Mouse (Mus musculus) stomach, embryonic 16.5 days (tissue): ENCODE data around the gene Hist1h1d. TPM values are rescaled to one million over a fixed set of nuclear protein-coding genes. Genes with fewer than 3 reads are reported as not detected.
A peak's percentile ranks its signal among the peaks of the same experiment; 100 is the strongest.
"Not testable (repeated sequence)": the region's sequence is repeated elsewhere in the genome, so short reads cannot be mapped to it uniquely, and the experiment has no call there.

Experiments
- ATAC-seq: fragments of 200-750 bp; cut with Nextera tagmentation; 2 replicates; pipeline ENCODE4 v1.8.0; 2017; ENCODE audit warnings: moderate number of reproducible peaks, moderate TSS enrichment; ENCODE audit not compliant: insufficient read depth, low FRiP score
- H3K27ac ChIP-seq: fragments of 300-500 bp; sonication (generic); 2 replicates; pipeline ENCODE4 v1.5.1; 2014; ENCODE audit warnings: low read length
- H3K27me3 ChIP-seq: fragments of 300-500 bp; sonication (generic); 2 replicates; pipeline ENCODE4 v1.6.1; 2014; ENCODE audit warnings: low read length, control low read depth, mixed read lengths; ENCODE audit not compliant: control insufficient read depth, insufficient read depth
- H3K36me3 ChIP-seq: fragments of 300-500 bp; sonication (generic); 2 replicates; pipeline ENCODE4 v1.6.1; 2014; ENCODE audit warnings: low read length; ENCODE audit not compliant: control insufficient read depth, insufficient read depth
- H3K4me1 ChIP-seq: fragments of 300-500 bp; sonication (generic); 2 replicates; pipeline ENCODE4 v1.6.1; 2014; ENCODE audit warnings: low read length, control low read depth, mixed read lengths; ENCODE audit not compliant: control insufficient read depth, insufficient read depth
- H3K4me2 ChIP-seq: fragments of 300-500 bp; sonication (generic); 2 replicates; pipeline ENCODE4 v1.6.1; 2014; ENCODE audit warnings: low read depth, low read length, mixed read lengths
- H3K4me3 ChIP-seq: fragments of 300-500 bp; sonication (generic); replicated peaks from 2 replicates; pipeline ENCODE4 v1.5.1; 2014; ENCODE audit warnings: mild to moderate bottlenecking, low read length
- H3K9ac ChIP-seq: fragments of 300-500 bp; sonication (generic); 2 replicates; pipeline ENCODE4 v1.6.1; 2014; ENCODE audit warnings: low read length
- H3K9me3 ChIP-seq: fragments of 300-500 bp; sonication (generic); replicated peaks from 2 replicates; pipeline ENCODE4 v1.6.1; 2016; ENCODE audit warnings: low read length, control low read depth; ENCODE audit not compliant: control insufficient read depth
- WGBS: fragments of 180-500 bp; shearing (Covaris S2); extraction: QIAGEN DNeasy Blood & Tissue Kit; methylation state at CpG from one replicate; pipeline ENCODE4 v1.1.7; 2014; 5-methylcytosine and 5-hydroxymethylcytosine counted together
- polyA plus RNA-seq: library from polyadenylated mRNA; unstranded; fragments of >200 nt; fragmentation: Nextera tagmentation; extraction: Ambion mirVana; gene quantifications from 2 replicates; pipeline ENCODE4 v1.2.1, GENCODE M21; 2015

Gene Hist1h1d
- polyA plus RNA-seq, 1 experiment from 2014 or later: 0.93 TPM

- H3K4me2 ChIP-seq: peak within 1 kb of the TSS; percentile 81
- not testable (repeated sequence) for H3K4me1 ChIP-seq, H3K27me3 ChIP-seq, H3K36me3 ChIP-seq, H3K9me3 ChIP-seq
- peak; percentile 95 for ATAC-seq
- peak within 1 kb of the TSS; percentile 94 for H3K27ac ChIP-seq
- WGBS: under 1% methylated on average over 27 of the region's 42 CpGs
- peak within 1 kb of the TSS; percentile 55 for H3K4me3 ChIP-seq
- peak within 1 kb of the TSS; percentile 72 for H3K9ac ChIP-seq
Measured at GRCm38 (mm10) chr13:23542999-23543607, 10.0 kb upstream of the Hist1h1d start, which contains the start of gene Hist1h2bh. TSS of gene Hist1h2bh (minus strand) at chr13:23543392.

- WGBS: under 1% methylated on average over 21 of the region's 45 CpGs
- ATAC-seq: peak; percentile 92
Measured at GRCm38 (mm10) chr13:23543965-23544786, 8.9 kb upstream of the Hist1h1d start, which contains the start of gene Hist1h3f. TSS of gene Hist1h3f (plus strand) at chr13:23544052.

GRCm38 (mm10) chr13:23544787-23545120 is 8.3 kb upstream of the Hist1h1d start:
- peak overlapping the region; percentile 60; the same call in 1 of the 2 replicates for H3K27ac ChIP-seq
- H3K4me3 ChIP-seq: peak overlapping the region; percentile 51
- H3K9me3 ChIP-seq, H3K27me3 ChIP-seq, H3K4me1 ChIP-seq, H3K36me3 ChIP-seq: not testable (repeated sequence)
- 0% methylated on average over 11 of the region's 14 CpGs for WGBS
- H3K4me2 ChIP-seq: 0 out of 2 replicates have a peak overlapping the region, but pooled peaks have one; percentile 35
- H3K9ac ChIP-seq: peak overlapping the region; percentile 55; the same call in 1 of the 2 replicates
- ATAC-seq: 0 out of 2 replicates have a peak, but pooled peaks have one; percentile 3

More at GRCm38 (mm10) chr13:23543965-23544786, 8.9 kb upstream of the Hist1h1d start, which contains the start of gene Hist1h3f:
- Histone ChIP-seq H3K27ac (peak within 1 kb of the TSS; percentile 94), H3K36me3 (no peaks in the 10 kb centered on the region), H3K4me3 (peak within 1 kb of the TSS; percentile 55), H3K27me3 (no peaks in the 10 kb centered on the region), H3K4me2 (peak within 1 kb of the TSS; percentile 81), H3K9ac (peak within 1 kb of the TSS; percentile 72), H3K4me1 (0 out of 2 replicates have a peak, but pooled peaks cover 2% of the 10 kb centered on the region), H3K9me3 (no peaks in the 10 kb centered on the region)

GRCm38 (mm10) chr13:23546694-23547093 is 6.4 kb upstream of the Hist1h1d start:
- Histone ChIP-seq H3K4me3 (no peak overlapping the region), H3K27ac (no peak overlapping the region), H3K9me3 (no peaks in the 10 kb centered on the region), H3K27me3 (no peaks in the 10 kb centered on the region), H3K36me3 (no peaks in the 10 kb centered on the region), H3K9ac (no peak overlapping the region), H3K4me2 (no peak overlapping the region), H3K4me1 (0 out of 2 replicates have a peak, but pooled peaks cover 7% of the 10 kb centered on the region)
- ATAC-seq: no peak
- 69% methylated on average over 5 of the region's 5 CpGs for WGBS

GRCm38 (mm10) chr13:23550761-23551145 is 2.3 kb upstream of the Hist1h1d start:
- H3K9me3 ChIP-seq: no peaks in the 10 kb centered on the region
- H3K27me3 ChIP-seq: no peaks in the 10 kb centered on the region
- H3K4me1 ChIP-seq: 0 out of 2 replicates have a peak, but pooled peaks cover 5% of the 10 kb centered on the region
- 6% methylated on average over 3 of the region's 3 CpGs for WGBS
- peak overlapping the region; percentile 50 for H3K4me3 ChIP-seq
- no peak for ATAC-seq
- no peaks in the 10 kb centered on the region for H3K36me3 ChIP-seq
- peak overlapping the region; percentile 91 for H3K27ac ChIP-seq
- peak overlapping the region; percentile 68 for H3K9ac ChIP-seq
- H3K4me2 ChIP-seq: peak overlapping the region; percentile 50

- not testable (repeated sequence) for H3K4me1 ChIP-seq, H3K27me3 ChIP-seq, H3K36me3 ChIP-seq, H3K9me3 ChIP-seq
- Histone ChIP-seq H3K27ac (peak within 1 kb of the TSS; percentile 91), H3K9ac (peak within 1 kb of the TSS; percentile 68), H3K4me3 (peak within 1 kb of the TSS; percentile 50), H3K4me2 (peak within 1 kb of the TSS; percentile 50)
- WGBS: 0% methylated on average over 46 of the region's 47 CpGs
- ATAC-seq: peak; percentile 86
Measured at GRCm38 (mm10) chr13:23551146-23551834, 1.8 kb upstream of the Hist1h1d start, which contains the start of gene Hist1h4f. TSS of gene Hist1h4f (minus strand) at chr13:23551648.

- peak overlapping the region; percentile 91 for H3K27ac ChIP-seq
- no peaks in the 10 kb centered on the region for H3K36me3 ChIP-seq
- peak overlapping the region; percentile 48 for H3K9ac ChIP-seq
- H3K4me1 ChIP-seq: peaks cover 4% of the 10 kb centered on the region; the same call in 1 of the 2 replicates
- peak overlapping the region; percentile 50 for H3K4me3 ChIP-seq
- H3K27me3 ChIP-seq: no peaks in the 10 kb centered on the region
- H3K9me3 ChIP-seq: no peaks in the 10 kb centered on the region
- no peak for ATAC-seq
- 40% methylated on average over 8 of the region's 8 CpGs for WGBS
- H3K4me2 ChIP-seq: peak overlapping the region; percentile 50
Measured at GRCm38 (mm10) chr13:23551931-23552914, 839 bp upstream of the Hist1h1d start.

- peak overlapping the region; percentile 98 for H3K27ac ChIP-seq
- H3K9ac ChIP-seq: peak overlapping the region; percentile 85
- H3K36me3 ChIP-seq: no peaks in the 10 kb centered on the region
- 18% methylated on average over 9 of the region's 9 CpGs for WGBS
- H3K4me3 ChIP-seq: peak overlapping the region; percentile 67
- no peaks in the 10 kb centered on the region for H3K9me3 ChIP-seq
- no peaks in the 10 kb centered on the region for H3K27me3 ChIP-seq
- peak overlapping the region; percentile 94 for H3K4me2 ChIP-seq
- H3K4me1 ChIP-seq: peaks cover 4% of the 10 kb centered on the region; the same call in 1 of the 2 replicates
- ATAC-seq: no peak
Measured at GRCm38 (mm10) chr13:23554393-23554792, 1.3 kb downstream of the Hist1h1d start.
